Mouse (Mus musculus): Measurements from ENCODE around the gene Tmem95.

DNA sequence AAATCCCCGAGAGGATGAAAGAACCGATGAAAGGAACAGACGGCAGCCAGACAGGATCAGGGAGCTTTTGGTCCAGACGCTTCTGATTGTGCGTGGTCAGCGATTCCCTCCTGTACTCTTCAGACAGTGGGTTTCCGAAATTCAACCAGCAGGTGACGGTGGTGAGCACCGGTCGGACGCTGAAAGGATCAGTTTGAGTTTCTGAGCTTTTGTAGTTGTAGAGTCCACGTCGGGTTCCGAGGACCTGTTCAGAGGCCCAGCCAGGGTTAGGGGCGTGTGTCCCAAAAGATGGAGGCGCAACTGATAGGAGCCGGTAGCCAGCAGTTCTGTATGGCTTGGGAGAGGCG lies 2.7 kb upstream of the Tmem95 start:
- no peak for TF ChIP-seq POLR2A (IDR thresholded peaks at IDR 0.05; ENCODE audit: borderline replicate concordance, extremely low read depth, low read depth, low read length)
- TF ChIP-seq CTCF (IDR thresholded peaks at IDR 0.05; ENCODE audit: insufficient read depth, low read length) = peak; percentile 86

All from lung, adult 2 months (tissue).